Mouse (Mus musculus) mouse embryonic stem cell (cell line): ENCODE data around the gene Myo1f.

ENCODE experiments used
- in situ Hi-C, 2 experiments: fragments of 300-500 bp; cut with MboI; formaldehyde crosslinking; loops; 1 replicate in 1 of 2; 3 replicates in 1 of 2; pipeline ENCODE4 v1.14.3; 2019 to 2020; ENCODE audit warnings: low sequenced_read_pairs in 2 of 2, low pct_unique_long_range_greater_than_20kb in 1 of 2, mixed read lengths in 1 of 2; ENCODE audit not compliant: unreplicated experiment in 1 of 2

Myo1f gene

DNA sequence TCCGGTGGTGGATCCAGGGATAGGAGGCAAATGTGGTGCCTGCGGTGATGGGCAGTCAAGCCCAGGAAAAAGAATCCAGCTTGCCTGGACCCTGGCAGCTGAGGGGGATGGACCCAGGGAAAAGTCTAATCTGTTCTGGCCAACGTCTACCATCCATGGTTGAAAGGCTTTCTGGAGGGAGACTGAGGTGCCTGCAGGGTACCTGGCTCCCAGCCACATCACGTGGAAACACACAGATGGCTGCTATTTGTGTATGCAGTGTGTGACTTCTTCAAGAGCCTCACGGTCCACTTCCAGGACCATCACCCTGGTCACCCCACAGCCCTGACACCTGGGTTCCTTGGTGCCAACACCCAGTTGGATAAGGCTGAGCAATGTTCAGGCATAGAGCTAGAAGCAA, 76.3 kb downstream of the Myo1f start:
- in situ Hi-C loops, result no loop called here

DNA sequence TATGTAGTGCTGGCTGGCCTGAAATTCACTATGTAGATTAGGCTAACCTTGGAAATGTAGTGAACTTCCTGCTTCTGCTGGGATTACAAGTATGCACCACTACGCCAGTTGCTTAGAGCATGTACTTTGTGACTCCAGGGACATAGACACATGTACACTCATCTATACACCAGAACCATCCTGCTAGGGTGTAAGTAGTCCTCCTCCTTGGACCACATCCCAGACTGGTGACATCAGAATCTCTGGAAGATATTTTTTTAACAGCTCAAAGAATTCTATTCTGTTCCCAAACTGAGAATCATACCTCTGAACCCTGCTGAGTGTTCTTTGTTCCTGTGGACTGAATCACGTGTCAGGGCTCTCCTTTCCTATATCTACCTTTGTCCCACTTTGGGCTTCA, 81.5 kb downstream of the Myo1f start:
- in situ Hi-C loops, result no loop called here

DNA sequence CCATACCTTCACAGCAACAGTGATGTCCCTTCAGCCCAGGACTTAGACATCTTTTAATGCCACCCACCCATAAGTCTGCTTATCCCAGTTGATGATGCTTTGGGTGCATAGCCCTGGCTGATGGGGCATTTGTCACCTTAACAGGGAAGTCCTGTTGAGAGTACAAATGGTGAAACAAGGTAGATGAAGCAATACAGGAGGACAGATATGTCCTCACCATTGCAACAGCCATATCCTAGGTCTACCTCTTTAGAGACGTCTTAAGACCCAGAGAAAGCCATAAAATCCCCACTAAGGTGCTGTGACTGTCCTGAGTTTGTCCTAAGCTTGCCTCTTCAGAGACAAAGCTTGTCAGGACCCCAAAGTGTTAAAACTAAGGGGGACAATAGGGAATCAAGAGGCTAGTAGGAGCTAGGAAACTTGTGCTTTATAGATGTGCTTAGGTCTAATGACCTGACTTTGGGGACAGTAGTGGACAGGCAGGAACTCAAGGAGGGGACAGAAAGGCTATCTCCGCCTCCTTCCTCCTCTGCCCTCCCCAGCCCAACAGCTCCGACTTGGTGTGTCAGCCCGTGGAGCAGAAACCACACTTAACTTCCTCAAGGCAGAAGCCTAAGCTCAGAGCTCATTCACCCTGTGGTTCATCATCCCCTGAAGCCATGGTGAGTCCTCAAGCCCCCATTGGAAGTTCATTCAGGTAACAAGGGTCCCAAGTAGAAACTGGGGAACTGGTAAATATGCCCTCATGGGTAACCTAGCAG, 82.2 kb downstream of the Myo1f start, which contains the start of gene Pram1:
Pram1 (plus strand) TSS at position 541 of the 761 bp plus-strand sequence.
- in situ Hi-C loops, result no loop called here

DNA sequence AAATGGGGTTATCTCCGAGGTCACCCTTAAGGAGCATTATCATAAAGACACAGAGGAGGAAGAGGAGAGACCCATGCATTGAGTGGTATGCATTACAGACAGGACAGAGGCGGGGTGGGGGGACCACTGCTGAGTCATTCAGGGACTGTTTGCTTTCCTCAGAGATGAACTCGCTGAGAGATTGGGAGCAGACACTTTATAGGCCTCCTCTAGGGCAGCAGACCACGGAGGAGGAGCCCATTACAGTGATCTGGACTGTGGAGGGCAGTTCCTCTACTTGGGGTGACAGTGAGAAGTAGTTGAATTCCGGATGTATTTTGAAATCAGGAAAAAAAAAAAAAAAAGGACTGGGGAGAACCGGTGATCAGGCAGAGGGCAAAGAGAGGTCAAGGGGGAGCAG, 84.2 kb downstream of the Myo1f start:
- in situ Hi-C loops, result no loop called here

DNA sequence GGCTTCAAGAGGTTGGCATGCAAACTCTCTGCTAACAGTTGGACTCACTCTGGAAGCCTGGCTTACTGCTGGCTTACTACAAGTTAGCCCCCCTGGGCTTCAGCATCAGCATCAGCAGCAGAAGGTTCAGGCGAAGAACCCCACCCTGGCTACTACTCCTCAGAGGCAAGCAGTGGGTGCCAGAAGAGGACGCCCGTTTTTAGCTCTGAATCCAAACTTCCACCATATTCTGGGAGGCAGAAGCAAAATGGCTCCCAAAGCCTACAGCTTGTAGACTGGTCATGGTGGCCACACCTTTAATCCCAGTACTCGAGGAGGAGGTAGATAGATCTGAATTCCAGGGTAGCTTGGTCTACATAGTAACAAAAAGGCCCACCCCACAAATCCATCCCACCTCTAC, 88.6 kb downstream of the Myo1f start:
- in situ Hi-C loops, result no loop called here

DNA sequence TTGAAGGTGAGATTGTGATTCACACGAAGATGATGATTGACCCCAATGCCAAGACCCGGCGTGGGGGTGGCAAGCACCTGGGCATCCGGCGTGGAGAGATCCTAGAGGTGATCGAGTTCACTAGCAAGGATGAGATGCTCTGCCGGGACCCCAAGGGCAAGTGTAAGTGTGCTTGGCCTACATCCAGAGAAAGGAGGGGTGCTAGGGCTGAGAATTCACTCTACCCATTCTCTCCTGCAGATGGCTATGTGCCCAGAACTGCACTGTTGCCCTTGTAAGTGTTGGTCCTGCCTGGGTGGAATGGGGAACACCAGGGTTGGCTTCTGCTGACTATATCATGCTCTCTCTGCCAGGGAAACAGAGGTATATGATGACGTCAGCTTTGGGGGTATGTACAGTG, 89.6 kb downstream of the Myo1f start:
- in situ Hi-C loops, result no loop called here

DNA sequence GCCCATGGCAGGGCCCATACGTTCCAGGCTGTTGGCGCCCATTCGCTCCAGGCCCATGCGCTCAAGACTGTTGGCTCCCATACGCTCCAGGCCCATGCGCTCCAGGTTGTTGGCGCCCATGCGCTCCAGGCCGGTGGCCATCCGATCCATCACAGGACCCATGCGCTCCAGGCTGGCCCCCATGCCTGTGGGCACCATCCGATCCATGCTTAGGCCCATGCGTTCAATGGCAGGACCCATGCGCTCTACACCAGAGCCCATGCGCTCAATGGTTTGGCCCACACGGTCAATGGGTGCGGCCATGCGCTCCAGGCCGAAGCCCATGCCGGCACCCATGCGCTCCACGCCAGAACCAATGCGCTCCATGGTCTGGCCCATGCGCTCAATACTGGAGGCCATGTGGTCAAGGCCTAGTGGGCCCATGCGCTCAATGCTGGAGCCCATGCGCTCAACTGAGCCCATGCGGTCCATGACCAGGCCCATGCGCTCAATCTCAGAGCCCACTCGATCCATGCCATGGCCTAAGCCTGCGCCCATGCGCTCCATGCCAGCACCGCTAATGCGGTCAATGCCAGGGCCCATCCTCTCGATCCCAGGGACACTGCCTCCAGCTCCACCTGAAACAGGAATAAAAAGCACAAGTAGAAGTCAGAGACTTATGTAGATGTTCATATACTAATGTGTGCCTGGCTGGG, 94.4 kb downstream of the Myo1f start:
- in situ Hi-C loops, result no loop called here
